Mouse (Mus musculus) heart, postnatal 4 days (tissue): ENCODE data around the gene Cflar. TPM values are rescaled to one million over a fixed set of nuclear protein-coding genes. Genes with fewer than 3 reads are reported as not detected.
"Not testable (repeated sequence)": the region's sequence is repeated elsewhere in the genome, so short reads cannot be mapped to it uniquely, and the experiment has no call there.

Source experiments
- DNase-seq: peaks from one replicate; pipeline ENCODE4 v3.0.0; 2021
- total RNA-seq, 2 experiments: library from RNA; stranded (reverse); gene quantifications; 2 replicates each; pipeline ENCODE4 v1.2.3; 2021

Gene Cflar
- total RNA-seq, 2 experiments from 2014 or later, result 52.1 to 63.0 TPM

DNA sequence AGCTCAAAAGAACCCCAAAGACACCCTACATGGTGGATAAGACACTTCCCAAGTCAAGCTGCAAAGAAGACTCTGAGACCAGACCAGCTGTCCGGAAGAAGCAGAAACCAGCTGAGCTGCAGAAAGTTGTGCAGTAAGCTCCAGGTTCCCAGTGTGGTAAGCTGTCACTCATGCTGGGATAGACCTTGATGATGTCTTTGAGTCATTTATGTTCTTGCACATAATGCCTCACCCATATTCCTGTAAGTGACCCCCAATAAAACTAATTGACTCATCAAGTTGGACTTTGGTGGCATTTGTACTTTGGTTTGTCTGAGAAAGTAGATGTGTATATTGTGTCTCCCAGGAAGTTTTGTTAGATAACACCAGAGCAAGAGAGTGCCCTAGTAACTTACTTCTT lies 66.3 kb downstream of the Cflar start:
- no peak for DNase-seq

DNA sequence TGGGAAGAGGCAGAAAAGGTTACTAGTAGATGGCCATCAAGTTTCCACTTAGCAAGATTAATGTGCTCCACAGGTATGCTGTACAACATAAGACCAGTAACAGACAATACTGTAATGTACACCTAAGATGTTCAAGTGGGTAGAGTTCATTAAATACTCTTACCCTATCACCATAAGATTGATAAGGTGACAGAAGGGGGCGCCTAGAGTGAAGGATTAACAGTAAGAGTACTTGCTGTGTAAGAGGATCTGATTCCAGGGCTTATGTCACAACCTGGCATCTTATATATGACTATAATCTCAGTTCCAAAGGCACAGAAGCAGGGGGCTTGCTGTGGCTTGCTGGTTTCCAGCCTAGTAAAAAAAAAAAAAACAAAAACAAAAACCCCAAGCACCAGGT lies 66.9 kb downstream of the Cflar start:
- DNase-seq, result no peak

DNA sequence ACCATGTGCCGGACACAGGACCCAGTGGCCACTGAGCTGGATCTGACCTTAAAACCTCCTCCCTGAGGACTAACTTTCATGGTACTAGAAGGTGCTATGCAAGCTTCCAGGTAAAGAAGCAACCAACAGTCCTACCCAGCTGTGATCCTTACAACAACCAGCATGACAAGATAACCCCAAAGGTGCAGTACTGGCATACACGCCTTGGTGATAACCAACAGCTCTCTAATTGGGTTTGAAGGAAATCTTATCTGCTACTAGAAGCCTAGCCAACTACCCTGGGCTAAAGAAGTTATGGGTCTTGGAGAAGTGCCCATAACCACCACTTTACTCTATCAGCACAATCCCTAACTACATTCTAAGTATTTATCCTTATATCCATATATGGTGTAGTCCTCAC lies 75.0 kb downstream of the Cflar start:
- no peak for DNase-seq

GRCm38 (mm10) chr1:58788410-58788809 lies 77.1 kb downstream of the Cflar start:
- no peak for DNase-seq

- DNase-seq, result no peak
Observed at GRCm38 (mm10) chr1:58794705-58795104, 83.4 kb downstream of the Cflar start.

- DNase-seq, result peak; percentile 58
Observed at GRCm38 (mm10) chr1:58795291-58796058, 84.2 kb downstream of the Cflar start, which contains the start of gene Casp8. Gene Casp8, plus strand, starts transcription at chr1:58795374.

DNA sequence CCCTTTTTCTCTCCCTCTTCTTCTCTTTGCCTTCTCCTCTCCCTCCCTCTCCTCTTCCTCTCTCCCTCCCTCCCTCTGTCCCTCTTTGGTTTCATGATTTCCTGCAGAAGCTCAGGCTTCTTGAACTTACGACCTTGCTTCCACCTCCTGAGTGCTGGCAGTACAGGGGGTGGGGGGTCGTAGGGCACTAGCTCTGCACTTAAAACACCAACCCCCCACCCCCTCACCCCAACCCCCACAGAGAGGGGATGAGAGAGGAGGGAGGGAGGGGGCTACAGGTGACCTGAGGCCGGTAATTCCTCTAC lies 84.7 kb downstream of the Cflar start:
- no peak for DNase-seq

- DNase-seq, result no peak
Observed at GRCm38 (mm10) chr1:58796853-58797252, 85.5 kb downstream of the Cflar start.

GRCm38 (mm10) chr1:58797370-58797769 lies 86.1 kb downstream of the Cflar start:
- DNase-seq, result no peak

DNA sequence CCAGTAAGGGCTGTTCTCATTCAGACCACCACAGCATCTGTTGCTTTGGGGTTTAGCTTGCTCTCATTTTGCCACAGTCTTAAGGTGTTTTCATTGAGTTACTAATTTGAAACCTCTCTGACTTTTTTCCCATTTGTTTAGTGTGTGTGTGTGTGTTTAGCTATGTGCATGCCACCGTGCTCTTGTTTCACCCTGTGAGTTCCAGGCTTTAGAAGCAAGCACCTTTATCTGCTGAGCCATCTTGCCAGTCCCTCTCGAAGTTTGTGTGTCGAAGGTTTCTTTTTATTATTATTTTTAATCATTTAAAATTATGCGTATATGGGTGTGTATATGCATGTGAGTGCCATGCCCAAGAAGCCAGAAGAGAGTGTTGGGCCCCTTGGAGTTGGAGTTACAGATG lies 87.6 kb downstream of the Cflar start:
- DNase-seq, result no peak

GRCm38 (mm10) chr1:58800644-58801043 lies 89.3 kb downstream of the Cflar start:
- DNase-seq, result not testable (repeated sequence)

- no peak for DNase-seq
Observed at GRCm38 (mm10) chr1:58801558-58802285, 90.4 kb downstream of the Cflar start.

- peak; percentile 62 for DNase-seq
Observed at GRCm38 (mm10) chr1:58802322-58803273, 91.3 kb downstream of the Cflar start.

DNA sequence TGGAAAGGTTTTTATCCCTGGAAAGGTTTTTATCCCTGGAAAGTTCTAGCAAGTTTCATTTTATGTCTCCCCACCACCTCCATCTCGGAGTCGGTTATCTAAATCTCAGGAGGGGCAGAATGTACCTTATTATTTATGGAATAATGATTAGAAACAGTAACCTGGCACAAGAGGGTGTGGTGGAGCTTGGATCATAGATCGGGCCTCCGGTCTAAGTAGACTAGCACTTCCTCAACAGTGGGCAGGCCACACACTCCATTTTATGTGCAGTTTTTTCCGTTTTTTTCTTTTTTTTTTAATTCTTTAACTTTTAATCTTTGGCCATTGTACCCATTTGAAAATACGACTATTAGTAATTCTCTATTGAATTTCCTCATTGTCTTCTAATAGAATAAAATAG lies 92.2 kb downstream of the Cflar start:
- no peak for DNase-seq

GRCm38 (mm10) chr1:58806651-58807050 lies 95.3 kb downstream of the Cflar start:
- DNase-seq, result no peak

Other genes with a start within 250 kb of the Cflar start
- gene Orc2, start 206.4 kb upstream of the Cflar start, total RNA-seq, result 10 to 100 TPM; 16.7 to 17.7 TPM
- gene Fam126b, start 125.2 kb upstream of the Cflar start, total RNA-seq, result 10 to 100 TPM in 1 of 2 experiments, 1 to 10 TPM in 1; 9.9 to 11.3 TPM
- gene Ndufb3, start 125.1 kb upstream of the Cflar start, total RNA-seq, result 100 to 1,000 TPM; 174 to 189 TPM
- not detected for gene Als2cr12, start 15.5 kb upstream of the Cflar start, total RNA-seq
- gene Casp8, start 83.9 kb downstream of the Cflar start, total RNA-seq, result 10 to 100 TPM; 15.7 to 16.5 TPM